Mouse (Mus musculus) G1E-ER4 (cell line): ENCODE data around the gene Ptprt. TPM values are rescaled to one million over a fixed set of nuclear protein-coding genes. Genes with fewer than 3 reads are reported as not detected.

Experiments
- GATA1 ChIP-seq: IDR thresholded peaks from one replicate; pipeline ENCODE4 v1.8.0; 2012; ENCODE audit warnings: low read length, inconsistent platforms
- polyA plus RNA-seq: library from polyadenylated mRNA; stranded (reverse); fragments of >175 nt; gene quantifications from 2 replicates; pipeline ENCODE4 v1.2.3, GENCODE M21; 2012

The Ptprt gene
- polyA plus RNA-seq, 1 experiment: not detected

DNA sequence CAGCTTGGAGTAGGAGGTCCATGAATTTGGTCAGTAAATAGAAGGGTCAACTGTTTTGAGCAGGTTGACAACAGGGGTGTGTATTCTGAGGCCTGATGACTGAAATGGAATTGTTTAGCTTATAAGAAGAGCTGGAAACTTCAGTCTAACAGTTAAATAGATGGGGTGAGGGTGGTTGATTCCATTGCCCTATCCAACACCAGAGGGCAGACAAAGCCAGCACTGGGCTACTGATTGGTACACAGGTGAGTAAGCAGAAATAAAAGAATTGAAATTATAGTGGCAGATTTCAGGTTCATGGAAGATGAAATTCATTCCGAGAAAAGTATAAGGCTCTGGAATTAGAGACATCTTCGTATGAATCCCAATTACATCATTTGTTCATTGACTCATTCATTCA, 1020.1 kb downstream of the Ptprt start:
- no peak for TF ChIP-seq GATA1

GRCm38 (mm10) chr2:161634084-161634483, 1026.9 kb downstream of the Ptprt start:
- TF ChIP-seq GATA1: no peak

GRCm38 (mm10) chr2:161625896-161626295, 1035.1 kb downstream of the Ptprt start:
- no peak for TF ChIP-seq GATA1

GRCm38 (mm10) chr2:161608401-161608800, 1052.5 kb downstream of the Ptprt start:
- TF ChIP-seq GATA1: no peak

DNA sequence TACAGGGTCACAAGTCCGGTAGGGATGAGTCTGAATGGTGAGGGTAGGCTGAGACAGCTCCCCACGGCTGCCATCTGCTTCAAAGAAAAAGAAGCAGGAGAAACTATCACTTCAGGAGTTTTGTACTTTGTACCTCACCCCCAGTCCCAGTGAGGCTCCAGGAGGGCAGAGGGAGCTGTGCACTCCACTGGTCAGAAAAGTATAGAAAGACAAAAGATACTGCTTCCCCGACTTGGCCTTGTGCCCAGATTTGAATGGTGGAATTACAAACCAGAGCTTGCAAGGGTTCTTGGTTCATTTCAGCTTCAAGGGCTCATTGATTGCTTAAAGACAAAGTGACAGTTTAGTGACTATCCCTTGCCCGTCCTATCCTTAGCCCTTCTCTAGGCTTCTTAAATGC, 1053.6 kb downstream of the Ptprt start:
- no peak for TF ChIP-seq GATA1

GRCm38 (mm10) chr2:161600206-161600808, 1060.6 kb downstream of the Ptprt start:
- TF ChIP-seq GATA1: no peak

DNA sequence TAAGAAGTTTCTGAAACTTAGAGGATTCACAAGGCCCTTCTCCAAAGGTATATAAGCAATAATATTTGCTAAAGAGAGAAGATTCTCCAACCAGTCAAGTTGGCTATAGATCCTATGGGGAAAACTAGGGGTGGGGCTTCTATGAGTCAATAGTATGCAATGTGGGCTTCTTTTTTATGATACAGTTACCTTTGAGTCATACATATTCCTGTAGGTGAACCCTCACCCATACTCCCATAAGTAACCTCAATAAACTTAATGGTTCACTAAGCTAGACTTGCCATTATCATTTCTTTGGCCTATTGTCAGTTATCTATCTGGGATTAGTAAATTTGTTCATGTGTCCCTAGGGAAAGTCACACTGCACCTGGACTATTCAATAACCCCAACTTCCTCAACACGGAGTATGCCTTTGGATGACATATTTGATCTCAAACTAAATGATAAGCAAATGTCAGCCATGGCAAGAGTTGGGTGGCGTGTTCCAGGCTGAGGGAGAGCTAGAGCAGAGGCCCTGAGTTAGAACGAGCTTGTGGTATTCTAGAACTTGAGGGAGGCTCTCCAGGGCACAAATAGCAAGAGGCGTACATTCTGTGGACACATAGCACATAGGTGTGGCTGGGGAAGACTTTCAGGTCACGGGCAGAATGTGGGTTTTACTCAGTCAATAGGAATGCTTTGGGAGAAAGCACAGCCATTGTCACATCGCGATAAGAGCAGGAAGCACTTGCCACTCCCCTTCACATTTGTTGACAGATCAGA, 1067.4 kb downstream of the Ptprt start:
- no peak for TF ChIP-seq GATA1

GRCm38 (mm10) chr2:161574401-161574800, 1086.5 kb downstream of the Ptprt start:
- no peak for TF ChIP-seq GATA1

DNA sequence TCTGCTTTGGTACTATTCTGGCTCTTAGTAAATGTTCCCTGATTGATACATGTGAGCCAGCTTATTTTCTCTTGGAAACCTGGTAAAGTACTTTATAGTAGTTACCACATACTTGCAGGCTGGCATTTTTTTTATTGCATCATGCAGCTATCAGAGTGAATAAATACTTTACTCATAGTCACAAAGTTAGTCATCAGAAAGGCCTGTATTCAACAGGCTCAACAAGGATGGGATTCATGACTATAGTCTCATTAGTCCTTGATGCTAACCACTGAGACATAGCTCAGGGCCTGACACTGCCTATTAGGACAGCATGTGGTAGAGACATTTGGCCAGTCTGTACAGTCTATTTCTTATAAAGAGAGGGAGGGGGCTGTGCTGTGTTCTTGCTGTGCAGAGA, 1088.7 kb downstream of the Ptprt start:
- no peak for TF ChIP-seq GATA1

- TF ChIP-seq GATA1: no peak
Measured at GRCm38 (mm10) chr2:161570236-161570995, 1090.5 kb downstream of the Ptprt start.

DNA sequence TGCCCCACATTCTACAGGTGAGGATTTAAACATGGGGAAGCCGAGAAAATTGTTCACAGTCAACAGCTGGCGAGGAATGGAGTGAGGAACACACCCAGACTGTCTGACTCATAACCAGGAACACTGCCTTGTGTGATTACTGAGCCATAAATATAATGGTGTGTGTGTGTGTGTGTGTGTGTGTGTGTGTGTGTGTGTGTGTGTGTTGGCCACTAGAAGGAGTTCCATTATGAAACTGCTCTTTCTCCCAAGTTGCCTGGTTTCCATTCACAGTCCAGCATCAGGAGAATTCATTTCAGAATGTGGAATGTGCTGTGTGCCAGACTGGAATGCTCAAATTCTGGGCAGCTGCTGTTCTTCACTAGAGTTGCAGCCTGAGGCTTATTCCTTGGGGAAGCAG, 1099.4 kb downstream of the Ptprt start:
- no peak for TF ChIP-seq GATA1

GRCm38 (mm10) chr2:161557874-161558273, 1103.1 kb downstream of the Ptprt start:
- no peak for TF ChIP-seq GATA1

- TF ChIP-seq GATA1: no peak
Measured at GRCm38 (mm10) chr2:161553651-161554050, 1107.3 kb downstream of the Ptprt start.

- no peak for TF ChIP-seq GATA1
Measured at GRCm38 (mm10) chr2:161552011-161552410, 1108.9 kb downstream of the Ptprt start.

DNA sequence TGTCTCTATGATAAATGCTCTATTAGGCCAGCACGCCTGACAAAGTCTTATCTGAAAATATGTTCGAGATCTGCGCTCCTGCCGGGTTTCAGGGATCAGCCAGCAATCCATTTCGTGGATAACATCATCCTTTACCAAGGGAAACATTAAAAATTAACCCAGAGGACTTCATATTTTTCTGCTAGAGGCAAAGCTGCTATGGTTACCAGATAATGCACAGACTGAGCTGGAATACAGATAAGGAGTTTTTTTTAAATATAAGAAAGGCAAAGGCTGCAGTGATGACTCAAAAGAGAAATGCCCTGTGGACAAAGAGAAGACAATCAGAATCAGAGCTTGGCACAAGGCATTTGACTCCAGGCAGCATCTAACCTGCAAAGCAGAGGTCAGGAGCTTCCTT, 1111.4 kb downstream of the Ptprt start:
- TF ChIP-seq GATA1: no peak

DNA sequence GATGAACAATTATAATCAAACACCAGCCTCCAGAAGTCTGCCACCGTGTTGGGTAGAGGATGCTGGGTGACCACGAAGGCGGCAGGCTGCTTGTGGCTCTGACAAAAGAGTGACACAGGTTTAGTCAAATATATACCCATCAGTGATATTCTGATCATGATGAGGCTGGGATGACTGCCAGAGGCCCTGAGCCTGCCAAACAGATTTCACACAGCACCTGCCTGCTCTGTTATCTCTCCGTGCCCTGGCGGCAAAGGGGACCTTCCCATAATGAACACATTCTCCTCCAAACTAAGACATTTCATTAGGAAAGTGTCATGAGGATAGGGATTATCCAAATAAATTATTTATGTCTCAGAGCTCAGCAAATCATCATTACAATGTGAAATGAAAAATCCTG, 1113.6 kb downstream of the Ptprt start:
- no peak for TF ChIP-seq GATA1
